Mouse (Mus musculus): ENCODE measurements around the gene Samd13.

Gene Samd13

GRCm38 (mm10) chr3:146615496-146615895, 69.9 kb downstream of the Samd13 start, which contains the start of gene Dnase2b:
TSS of gene Dnase2b (minus strand) at chr3:146615596.
- DNase-seq (ENCODE audit: low spot score): no peak

- DNase-seq (ENCODE audit: low spot score): peak; percentile 10
Observed at GRCm38 (mm10) chr3:146611821-146612220, 73.6 kb downstream of the Samd13 start.

- no peak for DNase-seq (ENCODE audit: low spot score)
Observed at GRCm38 (mm10) chr3:146611261-146611660, 74.1 kb downstream of the Samd13 start.

- no peak for DNase-seq (ENCODE audit: low spot score)
Observed at GRCm38 (mm10) chr3:146610322-146610721, 75.1 kb downstream of the Samd13 start.

- no peak for DNase-seq (ENCODE audit: low spot score)
Observed at GRCm38 (mm10) chr3:146607368-146607767, 78.0 kb downstream of the Samd13 start.

- no peak for DNase-seq (ENCODE audit: low spot score)
Observed at GRCm38 (mm10) chr3:146604647-146605046, 80.7 kb downstream of the Samd13 start.

GRCm38 (mm10) chr3:146602531-146602930, 82.9 kb downstream of the Samd13 start:
- no peak for DNase-seq (ENCODE audit: low spot score)

- DNase-seq (ENCODE audit: low spot score): no peak
Observed at GRCm38 (mm10) chr3:146601205-146601604, 84.2 kb downstream of the Samd13 start.

- DNase-seq (ENCODE audit: low spot score): no peak
Observed at GRCm38 (mm10) chr3:146599198-146599900, 86.0 kb downstream of the Samd13 start.

- DNase-seq (ENCODE audit: low spot score): no peak
Observed at GRCm38 (mm10) chr3:146598411-146598810, 87.0 kb downstream of the Samd13 start.

- no peak for DNase-seq (ENCODE audit: low spot score)
Observed at GRCm38 (mm10) chr3:146596864-146597263, 88.5 kb downstream of the Samd13 start.

- no peak for DNase-seq (ENCODE audit: low spot score)
Observed at GRCm38 (mm10) chr3:146596387-146596786, 89.0 kb downstream of the Samd13 start.

GRCm38 (mm10) chr3:146595440-146595839, 90.0 kb downstream of the Samd13 start:
- DNase-seq (ENCODE audit: low spot score): no peak
